Mouse (Mus musculus) cortical plate, adult 2 months (tissue): Measurements from ENCODE around the gene Ttc28.

Source experiments
- CTCF ChIP-seq: fragments of 200-500 bp; IDR thresholded peaks from 2 replicates; pipeline ENCODE4 v1.5.1; 2011; ENCODE audit warnings: mild to moderate bottlenecking, control low read depth, low read length; ENCODE audit not compliant: insufficient read depth; ENCODE audit errors: extremely low read depth
- POLR2A ChIP-seq: fragments of 200-500 bp; IDR thresholded peaks from 2 replicates; pipeline ENCODE4 v1.6.1; 2011; ENCODE audit warnings: mild to moderate bottlenecking, low read length, control low read depth; ENCODE audit not compliant: insufficient read depth; ENCODE audit errors: extremely low read depth

DNA sequence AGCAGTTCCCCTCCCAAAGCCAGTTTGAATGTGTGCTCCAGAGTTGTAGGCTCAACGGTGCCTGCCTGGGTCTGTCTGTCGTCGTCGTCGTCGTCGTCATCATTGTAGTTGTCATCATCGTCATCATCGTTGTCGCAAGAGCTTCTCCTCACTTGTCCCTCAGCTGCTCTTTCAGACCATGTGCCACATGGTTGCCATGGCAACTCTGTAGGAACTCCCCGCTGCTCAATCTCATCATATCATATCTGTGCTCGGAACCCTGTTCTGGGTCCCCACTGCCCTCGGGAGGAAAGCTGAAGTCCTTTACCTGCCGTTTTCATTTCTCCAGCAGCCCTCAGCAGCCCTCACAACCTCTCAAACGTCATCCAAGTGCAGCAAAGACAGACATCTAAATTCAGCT is 318.1 kb downstream of the Ttc28 start:
- TF ChIP-seq CTCF: no peak
- TF ChIP-seq POLR2A: no peak
